Mouse (Mus musculus) ES-Bruce4 (cell line): ENCODE results near the gene Anxa3.

Source experiments
- CTCF ChIP-seq: IDR thresholded peaks from one replicate; pipeline ENCODE4 v1.8.1; 2011; ENCODE audit warnings: low read depth, low read length
- EP300 ChIP-seq: IDR thresholded peaks from 2 replicates; pipeline ENCODE4 v1.6.1; 2011; ENCODE audit warnings: low read depth, low read length; ENCODE audit not compliant: insufficient read depth
- POLR2A ChIP-seq: IDR thresholded peaks from one replicate; pipeline ENCODE4 v1.8.1; 2011; ENCODE audit warnings: low read length; ENCODE audit not compliant: insufficient read depth

DNA sequence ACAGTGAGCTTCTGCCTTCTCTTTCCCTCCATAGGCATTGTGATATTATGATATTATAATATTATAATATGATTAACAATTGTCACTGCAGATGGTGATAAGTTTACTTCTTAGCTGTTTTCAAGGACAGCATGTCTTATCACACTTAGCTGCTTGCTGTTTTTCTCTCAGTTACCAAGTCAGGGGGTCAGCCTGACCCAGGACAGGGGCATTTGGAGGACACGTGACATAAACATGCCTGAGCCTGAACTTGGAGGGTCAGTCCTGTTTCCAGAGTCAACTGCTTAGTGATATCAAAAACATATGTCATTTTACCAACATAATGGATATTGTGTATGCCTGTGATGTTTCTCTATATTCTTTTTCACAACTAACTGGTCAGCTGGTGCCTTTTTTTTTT is 34.0 kb downstream of the Anxa3 start:
- no peak for TF ChIP-seq CTCF
- no peak for TF ChIP-seq POLR2A
- no peak for TF ChIP-seq EP300
